Mouse (Mus musculus) stomach, postnatal 0 days (tissue): Measurements from ENCODE around the gene Shd.

Experiments
- CTCF ChIP-seq: IDR thresholded peaks from 2 replicates; pipeline ENCODE4 v1.5.1; 2016; ENCODE audit warnings: antibody characterized with exemption, low read depth, mild to moderate bottlenecking, moderate library complexity
- EP300 ChIP-seq: optimal IDR thresholded peaks from 2 replicates; pipeline ENCODE3; 2016; ENCODE audit warnings: antibody characterized with exemption

DNA sequence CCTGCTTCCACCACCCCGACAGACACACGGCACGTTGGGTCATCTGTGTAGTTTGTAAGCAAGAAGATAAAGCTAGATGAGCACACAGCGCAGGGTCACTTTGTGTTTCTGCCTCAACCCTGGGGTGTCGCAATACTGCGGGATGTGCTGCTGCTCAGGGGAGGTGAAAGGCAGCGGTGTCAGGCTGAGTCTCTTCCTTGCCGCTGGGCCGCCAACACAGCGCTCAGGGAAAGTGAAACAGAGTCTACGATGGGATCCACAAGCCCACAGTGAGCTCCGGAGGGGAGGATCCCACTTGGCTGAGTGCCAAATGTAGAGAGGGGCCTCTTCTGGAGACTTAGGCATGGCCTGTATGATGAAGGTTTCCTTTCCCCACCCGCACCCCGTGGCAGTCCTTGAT is 7.1 kb upstream of the Shd start:
- TF ChIP-seq CTCF, result no peak
- no peak for TF ChIP-seq EP300
